Mouse (Mus musculus) adrenal gland, adult (tissue): ENCODE measurements around the gene Pde4c.

Source experiments
- DNase-seq, 2 experiments: peaks; one replicate each; pipeline ENCODE4 v3.0.0; 2022 to 2023; ENCODE audit warnings: low spot score in 1 of 2; ENCODE audit not compliant: inconsistent age in 2 of 2

Pde4c gene

DNA sequence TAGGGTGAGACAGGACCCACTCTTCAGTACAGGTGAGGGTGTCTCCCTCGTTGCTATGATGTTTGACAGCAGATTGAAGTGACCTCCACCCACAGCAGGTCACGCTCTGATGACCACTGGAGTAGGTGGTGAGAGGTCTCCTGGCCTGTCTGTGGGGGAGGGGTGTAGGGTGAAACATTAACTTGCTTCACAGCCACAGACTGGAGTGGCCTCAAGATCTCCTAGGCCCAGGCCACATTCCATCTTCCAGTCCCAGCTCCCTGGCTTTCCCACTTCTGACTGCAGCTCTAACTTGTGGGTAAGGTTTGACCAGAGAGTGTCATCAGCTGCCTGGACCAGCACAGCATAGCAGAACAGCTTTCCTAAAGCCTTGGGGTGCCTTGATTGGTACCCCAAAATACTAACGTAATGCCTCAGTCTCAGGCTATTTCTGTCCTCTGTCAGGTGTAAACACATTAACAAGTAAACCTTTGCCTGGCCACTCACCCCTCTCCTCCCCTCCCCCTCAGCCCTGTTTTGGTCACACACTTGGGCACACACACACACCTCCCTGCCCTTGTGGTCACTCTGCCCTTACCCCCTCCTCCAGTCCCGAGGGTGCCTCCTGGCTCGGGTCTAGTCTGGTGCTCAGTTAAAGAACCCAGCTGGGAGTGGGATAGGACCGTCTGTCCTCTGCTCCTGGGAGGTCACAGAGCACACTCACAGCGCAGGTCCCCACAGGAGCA lies at the start of gene Pde4c:
Gene Pde4c (plus strand): TSS at position 235 of the 725 bp plus-strand sequence.
- no peak for DNase-seq

DNA sequence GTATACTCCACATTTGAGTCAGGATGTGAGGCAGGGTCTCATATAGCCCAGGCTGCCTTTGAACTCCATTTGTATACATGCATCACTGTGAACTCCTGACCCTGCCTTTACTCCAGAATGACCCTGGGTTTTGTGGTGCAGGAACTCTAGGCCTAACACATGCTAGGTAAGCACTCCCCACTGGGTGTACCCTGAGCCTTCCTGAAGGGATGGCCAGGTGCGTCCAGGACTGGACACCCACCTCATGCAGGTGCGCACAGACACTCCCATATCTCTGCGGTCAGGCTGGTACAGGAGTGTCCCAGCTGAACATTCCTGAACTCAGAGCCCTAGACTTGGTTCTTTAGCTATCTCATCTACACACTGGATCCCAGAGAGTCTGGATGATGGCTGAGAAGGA lies 49.4 kb upstream of the Pde4c start:
- no peak for DNase-seq

DNA sequence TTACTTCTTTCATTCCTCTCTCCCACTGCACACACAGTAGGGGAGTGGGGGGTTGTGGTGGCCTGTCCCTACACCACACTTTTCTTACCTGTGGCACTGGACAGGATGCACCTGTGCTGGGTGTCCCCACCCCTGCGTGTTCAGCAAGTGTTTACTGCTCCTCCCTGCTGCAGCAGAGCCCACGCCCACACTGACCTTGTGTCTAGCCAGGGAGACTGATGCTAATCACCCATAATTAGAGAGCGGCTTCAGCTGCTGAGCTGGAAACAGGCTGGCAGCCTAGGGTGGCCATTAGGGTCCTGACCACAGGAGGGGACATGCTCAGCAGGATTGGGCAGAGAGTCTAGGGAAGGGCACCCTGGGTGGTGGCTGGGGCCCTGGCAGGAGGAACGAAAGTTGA lies 48.8 kb upstream of the Pde4c start:
- DNase-seq = peak in 1 of 2 experiments; percentile 67

DNA sequence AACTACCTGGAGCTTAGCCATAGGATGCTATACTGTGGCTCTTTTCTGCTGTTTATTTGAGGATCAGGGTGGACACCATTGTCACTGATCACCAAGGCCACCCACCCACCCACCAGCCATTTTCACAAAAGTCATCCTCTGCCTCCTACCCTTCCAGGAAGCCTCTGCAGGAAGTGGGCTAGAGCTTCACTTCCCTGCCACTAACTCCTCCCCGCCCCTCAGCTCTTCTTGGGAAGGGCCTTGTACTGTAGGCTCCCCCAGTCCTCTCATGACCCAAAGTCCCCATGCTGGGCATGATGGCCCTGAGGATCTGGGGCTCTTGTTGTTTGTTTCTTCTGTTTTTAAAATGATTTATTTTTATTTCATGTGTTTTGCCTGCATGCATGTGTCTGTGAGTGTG lies 48.2 kb upstream of the Pde4c start:
- DNase-seq = no peak

DNA sequence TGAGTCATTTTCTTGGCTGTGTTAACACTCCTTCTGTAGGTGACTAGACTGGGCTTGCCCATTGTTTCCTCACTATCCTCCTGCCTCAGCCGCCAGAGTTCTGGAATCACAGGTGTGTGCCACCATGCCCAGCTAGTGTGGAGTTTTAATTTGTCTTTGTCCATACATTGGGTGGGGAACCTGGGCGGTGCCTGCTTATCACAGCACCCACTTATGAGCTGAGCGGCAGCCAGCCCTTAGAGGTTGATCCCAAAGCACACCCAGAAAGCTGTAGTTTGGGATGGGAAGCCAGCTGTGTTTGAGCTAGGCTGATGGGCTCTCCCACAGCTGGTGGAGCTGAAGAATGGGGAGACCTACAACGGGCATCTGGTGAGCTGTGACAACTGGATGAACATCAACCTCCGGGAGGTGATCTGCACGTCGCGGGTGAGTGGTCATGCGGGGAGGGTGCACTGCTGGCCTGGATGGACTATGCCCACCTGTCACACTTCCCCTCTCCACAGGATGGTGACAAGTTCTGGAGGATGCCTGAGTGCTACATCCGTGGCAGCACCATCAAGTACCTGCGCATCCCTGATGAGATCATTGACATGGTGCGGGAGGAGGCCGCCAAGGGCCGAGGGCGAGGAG lies 46.0 kb upstream of the Pde4c start:
- no peak for DNase-seq

DNA sequence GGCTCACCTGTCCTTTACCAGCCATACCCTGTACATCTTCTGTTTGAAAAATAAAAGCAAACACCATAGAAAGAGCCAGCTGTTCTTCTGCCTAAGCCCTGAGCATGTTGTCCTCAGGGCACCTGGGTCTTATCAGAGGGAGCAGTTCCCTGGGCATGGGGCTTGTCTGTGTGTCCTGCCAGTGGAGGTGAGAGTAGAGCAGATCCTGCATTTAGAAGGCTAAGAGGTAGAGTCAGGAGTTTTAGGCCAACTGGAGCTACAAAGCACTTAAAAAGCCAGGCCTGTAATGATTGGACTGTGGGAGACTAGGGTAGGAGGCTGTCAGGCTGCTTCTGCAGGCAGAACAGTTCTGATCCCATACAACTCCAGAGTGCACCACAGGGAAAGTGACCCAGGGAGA lies 44.8 kb upstream of the Pde4c start:
- DNase-seq = no peak

DNA sequence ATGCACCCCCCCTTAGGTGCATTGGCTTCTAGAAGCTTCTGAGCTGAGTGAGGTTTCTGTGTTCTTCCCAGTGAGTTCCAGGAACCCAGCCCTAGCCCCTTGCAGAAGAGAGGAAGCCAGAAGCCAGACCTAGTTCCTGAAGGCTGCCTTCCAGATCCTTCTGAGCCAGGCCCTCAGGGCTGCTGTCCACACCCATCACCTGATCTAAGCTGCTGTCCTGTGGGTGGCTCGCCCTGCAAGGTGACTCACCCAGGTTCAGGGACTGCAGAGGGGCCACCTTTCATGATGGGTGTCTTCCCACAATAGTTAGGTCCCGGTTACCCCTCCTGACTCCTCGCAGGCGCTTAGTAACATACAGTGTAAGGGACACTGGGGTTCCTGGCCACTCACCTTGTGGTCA lies 44.1 kb upstream of the Pde4c start:
- no peak for DNase-seq

DNA sequence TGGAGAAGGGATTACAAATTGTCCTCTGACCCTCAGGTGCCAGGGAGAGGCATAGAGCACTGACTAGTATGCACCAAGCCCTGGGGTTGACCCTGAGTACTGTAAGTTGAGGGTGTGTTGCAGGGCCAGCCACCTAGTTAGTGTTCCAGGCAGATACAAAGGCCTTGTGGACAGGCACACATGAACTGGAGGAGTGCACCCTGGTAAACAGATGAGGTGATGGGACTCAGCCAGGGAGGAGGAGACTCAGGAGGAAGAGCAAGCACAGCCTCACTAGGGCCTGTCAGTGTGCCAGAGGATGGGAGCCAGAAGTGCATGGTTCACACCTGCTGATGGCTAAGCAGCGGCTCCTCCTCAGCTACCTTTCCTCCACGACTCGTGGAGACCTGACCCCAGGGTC lies 43.5 kb upstream of the Pde4c start:
- DNase-seq = no peak

DNA sequence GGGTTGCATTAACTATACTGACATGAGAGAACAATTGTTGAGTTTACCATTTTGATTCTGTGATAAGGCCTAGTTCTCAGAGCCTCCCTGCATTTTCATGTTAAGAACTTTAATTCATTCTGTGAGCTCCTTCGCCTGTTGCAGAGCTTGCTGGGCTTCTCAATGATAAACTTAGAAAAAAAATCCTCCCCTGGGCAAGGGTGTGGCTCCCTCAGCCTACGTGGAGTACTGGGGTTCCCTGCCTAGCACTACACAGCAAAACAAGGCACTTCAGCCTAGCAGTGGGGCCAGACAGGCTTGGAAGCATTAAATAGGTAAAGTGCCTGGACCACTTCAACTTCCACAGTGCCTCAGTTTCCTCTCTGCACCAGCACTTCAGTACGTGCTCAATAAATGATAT lies 42.1 kb upstream of the Pde4c start:
- no peak for DNase-seq

DNA sequence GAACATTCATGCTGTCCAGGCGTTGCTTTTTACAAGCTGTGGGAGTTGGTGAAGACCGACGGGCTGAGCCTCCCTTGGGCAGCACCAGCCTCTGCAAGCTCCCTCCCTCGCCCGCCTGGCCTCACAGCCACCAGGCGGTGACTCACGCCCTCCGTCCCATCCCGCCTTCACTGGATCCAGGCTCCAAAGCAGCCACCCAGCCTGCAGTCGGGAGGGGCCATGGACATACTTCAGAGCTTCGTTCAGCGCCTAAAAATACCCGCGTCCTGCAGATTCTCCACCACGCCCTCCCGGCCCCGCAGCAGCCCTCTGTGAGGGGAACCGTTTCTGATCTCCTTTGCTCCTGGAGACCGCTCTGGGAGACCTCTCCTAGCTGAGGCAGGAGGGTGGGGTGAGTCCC lies 41.3 kb upstream of the Pde4c start:
- DNase-seq = peak; percentile 93 to 95

DNA sequence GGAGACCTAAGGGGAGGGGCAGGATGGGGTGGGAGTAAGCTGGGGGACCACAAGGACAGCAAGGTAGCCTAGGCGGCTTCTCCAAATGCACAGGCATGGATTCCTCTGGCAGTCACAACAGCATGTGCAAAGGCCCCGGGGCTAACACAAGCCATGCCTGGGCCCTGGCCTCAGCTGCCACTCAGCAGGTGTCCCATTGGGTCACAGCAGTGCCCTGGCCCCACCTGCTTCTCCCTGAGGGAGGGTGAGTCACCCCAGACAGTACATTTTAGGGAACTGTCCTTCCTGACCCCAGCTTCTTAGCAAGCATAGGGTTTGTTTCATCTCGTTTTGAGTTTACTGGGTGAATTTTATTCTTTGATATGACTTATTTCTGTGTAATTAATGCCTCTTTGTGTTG lies 40.8 kb upstream of the Pde4c start:
- DNase-seq = peak in 1 of 2 experiments; percentile 66

DNA sequence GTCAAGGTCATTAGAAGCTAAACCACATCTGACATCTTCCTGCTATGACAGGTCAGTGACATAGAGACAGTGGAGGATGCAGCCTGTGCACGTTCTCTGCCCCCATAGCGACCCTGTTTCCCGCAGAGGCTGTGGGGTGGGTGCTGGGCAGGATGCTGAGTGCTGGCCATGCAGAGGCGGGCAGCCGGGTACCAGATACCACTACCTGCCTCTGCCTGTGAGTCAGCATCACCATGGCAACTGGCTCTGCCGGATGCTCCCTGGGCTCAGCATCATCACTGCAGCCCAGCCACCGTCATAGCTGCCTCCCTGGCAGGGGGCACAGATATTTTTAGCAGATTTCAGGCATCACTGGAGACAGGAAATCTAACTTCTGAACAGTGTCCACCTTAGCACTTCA lies 39.2 kb upstream of the Pde4c start:
- DNase-seq = no peak

DNA sequence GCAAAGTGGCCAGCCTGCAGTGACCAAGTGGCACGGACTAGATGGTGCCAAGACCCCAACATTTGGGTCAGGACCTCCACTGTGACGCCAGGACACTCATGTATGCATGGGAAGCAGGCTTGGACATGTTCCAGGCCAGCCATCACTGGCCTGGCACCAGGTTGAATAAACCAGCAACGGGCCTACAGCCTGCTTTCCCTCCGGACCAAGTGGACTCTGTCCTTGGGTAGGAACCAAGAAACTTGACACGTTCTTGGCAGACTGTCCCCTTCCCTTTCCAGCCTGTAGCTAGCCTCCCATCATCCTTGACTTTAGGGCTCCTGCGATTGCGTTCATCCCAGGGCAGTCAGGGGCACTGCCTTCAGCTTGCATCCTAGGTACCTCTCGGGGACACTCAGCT lies 35.9 kb upstream of the Pde4c start:
- peak; percentile 90 to 96 for DNase-seq

DNA sequence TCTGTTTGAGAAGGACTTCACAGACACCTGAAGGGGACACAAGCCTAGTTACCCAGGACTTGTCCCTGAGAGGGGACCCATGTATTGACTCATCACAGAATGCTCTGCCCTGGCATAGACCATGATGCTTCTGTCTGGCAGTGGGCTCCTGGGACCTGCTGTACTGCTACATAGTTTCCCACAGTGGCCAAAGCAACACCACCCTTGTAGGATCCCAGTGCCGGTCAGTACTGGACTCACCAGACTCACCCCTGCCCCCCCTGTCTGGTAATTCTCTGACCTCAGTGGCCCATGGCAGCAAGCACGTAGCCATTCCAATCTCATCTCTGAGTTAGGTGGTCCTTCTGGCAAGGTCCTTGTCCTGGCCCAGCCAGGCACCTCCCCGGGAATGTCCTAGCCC lies 35.4 kb upstream of the Pde4c start:
- DNase-seq = no peak

DNA sequence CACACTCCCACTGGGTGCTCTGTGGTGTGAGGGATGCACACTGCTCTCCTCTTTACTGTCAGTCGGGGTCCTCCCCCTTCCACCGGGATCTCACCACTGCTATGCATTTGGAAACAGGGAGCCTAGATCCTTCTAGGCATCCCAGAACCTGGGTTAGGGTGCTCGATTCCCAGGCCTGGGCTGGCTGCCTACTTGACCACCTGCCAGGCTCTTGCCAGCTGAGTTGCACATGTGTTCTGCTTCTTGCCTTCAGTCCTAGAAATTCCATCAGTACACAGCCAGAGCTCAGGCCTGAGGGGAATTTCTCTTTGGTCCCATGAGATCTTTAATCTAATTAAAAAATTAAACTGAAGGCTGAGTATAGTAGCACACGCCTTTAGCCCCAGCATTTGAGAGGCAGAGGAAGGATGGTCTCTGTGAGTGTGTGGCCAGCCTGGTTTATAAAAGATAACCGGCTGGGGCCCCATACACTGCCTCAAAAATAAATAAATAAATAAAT lies 33.6 kb upstream of the Pde4c start:
- DNase-seq = no peak

DNA sequence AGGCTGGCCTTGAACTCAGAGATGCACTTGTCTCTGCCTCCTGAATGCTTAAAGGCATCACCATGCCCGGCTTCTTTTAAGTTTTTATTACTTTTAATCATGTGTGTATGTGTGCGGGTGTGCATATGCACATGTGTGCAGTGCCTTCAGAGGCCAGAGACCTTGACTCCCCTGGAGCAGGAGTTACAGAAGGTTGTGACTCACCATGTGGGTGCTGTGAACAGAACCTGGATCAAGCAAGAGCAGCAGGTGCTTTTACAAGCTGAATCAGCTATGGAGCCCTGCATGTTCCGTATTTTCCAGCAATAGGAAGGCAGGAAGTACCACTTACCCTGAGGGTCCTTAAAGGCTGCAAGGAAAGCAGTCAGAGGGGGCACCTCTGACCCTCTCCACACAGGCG lies 32.3 kb upstream of the Pde4c start:
- DNase-seq = no peak

DNA sequence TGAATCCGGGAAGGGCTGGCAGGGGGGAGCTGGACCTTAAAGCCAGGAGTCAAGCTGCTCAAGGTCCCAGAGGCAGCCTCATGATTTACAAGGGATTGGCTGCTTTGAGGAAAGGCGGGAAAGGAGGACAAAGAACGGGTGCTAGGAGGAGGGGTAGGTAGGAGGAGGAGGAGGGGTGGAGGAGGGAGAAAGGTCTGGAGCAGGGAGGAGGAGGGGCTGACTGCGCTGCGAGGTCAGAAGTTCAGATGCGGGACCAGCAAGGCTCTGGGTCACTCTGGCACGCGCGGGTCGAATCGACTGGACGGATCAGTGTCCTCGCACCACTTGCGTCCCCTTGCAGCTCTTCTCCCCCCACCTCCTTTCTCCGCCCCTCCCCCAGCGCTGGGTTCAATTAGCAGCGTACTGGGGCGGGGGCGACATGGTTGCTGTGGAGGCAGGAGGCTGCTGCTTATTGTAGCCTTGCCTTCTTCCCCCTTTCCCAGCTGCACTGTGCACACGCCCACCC lies 31.7 kb upstream of the Pde4c start:
- no peak for DNase-seq

DNA sequence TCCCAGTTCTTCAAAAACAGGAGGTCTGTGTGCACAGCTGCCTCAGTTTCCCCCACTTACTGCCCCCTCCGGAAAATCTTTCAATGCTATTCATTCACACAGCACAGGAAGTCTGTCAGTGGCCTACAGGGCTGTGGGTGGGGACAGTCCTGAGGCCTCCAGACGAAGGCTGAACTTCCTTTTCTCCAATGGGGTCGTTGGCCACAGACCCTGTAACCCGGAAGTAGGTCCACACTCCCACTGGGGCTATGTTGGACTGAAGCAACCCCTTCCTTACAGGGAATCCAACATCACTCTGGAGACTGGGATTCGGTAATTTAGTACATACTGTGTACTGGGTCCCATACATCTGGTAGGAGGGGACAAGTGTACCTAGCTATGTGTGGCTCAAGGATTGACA lies 29.9 kb upstream of the Pde4c start:
- no peak for DNase-seq

DNA sequence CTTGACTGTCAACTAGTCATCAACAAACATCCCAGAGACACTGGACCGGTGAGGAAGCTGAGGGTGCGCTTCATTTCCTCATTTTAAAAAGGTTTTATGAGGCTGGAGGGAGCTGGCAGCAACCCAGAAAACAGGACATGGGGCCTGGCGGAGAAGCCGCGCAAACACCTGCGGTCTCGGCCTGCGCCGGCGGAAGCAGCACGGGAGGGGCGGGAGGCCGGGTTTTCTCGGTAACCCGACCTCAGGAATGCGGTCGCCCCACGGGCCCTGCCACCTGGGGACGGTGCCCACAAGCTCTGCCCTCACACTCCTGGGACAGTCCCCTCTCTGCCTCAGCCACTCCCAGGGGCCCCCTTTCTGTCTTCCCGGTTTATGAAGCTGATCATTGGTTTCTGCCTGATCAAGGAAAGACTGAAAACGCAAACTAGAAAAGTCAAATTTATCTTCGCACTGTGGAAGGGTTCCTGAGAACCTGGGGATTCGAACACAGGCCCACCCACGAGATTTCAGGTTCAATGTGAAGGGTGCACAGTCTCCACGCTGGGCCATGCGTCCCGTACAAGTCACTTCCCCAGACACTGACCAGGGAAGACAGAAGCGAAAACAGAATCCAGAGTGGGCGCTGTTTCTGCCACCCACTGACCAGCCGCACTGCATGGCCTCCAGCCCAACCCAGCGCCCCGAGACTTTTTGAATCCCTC lies 28.1 kb upstream of the Pde4c start:
- no peak for DNase-seq

DNA sequence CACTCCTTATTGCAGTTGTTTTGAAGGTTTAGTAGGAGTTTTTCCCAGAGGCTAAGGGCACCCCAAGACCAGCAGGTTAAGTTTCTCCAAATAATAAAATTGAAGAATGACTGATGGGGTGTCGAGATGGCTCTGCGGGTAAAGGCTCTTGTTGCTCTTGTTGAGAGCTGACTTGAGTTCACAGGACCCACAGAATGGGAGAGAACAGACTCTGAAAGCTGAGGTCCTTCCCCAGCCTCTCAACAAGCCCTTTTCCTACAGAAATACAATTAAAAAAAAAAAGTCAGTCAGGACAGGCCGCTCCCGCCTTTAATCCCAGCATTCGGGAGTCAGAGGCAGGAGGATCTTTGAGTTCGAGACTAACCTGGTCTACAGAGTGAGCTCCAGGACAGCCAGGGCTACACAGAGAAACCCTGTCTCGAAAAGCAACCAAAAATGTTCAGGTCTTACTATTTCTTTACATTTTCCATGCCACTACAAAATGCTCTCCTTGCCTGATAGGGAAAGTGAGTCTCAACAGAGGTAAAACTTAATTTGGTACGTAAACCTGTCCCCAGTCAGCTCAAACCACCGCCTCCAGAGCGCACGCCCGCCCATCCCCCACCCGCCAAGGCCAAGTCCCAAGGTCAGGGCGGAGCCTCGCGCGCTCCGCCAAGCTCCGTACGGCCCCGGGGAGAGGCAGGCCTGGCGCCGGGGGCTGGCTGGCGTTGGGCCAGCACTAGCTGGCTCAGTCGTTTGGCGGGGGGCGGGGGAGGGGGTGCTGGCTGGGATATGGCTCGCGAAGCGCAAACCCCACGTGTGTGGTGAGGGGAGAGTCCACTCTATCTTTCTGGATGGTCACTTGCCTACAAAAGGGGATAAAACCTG lies 27.3 kb upstream of the Pde4c start:
- DNase-seq = peak; percentile 85 to 94

DNA sequence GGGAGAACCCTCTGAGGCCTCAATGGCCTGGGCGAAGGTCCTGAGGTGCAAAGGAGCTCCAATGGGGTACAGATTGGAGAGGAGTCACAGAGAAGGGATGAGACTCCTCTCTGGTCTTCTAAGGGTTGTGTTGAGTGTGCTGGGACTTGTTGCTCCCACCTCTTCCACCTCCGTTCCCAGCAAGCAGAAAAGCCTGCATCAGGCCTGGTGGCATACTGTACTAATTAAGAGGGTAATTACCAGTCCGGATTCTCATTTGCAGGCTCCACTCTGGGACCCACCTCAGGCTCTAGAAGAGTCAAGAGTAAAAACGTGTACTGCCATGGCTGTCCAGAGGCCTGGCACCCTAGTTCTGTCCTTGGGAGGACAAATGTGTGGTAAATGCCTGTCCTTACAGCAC lies 26.6 kb upstream of the Pde4c start:
- DNase-seq = peak in 1 of 2 experiments; percentile 78
